Mouse (Mus musculus) G1E (cell line): ENCODE measurements around the gene Dpy19l3.

Source experiments
- CTCF ChIP-seq: IDR thresholded peaks from 2 replicates; pipeline ENCODE4 v1.5.1; 2012; ENCODE audit warnings: low read depth, low read length, inconsistent platforms, mixed read lengths
- GATA1 ChIP-seq: IDR thresholded peaks from 2 replicates; pipeline ENCODE4 v1.6.1; 2012; ENCODE audit warnings: borderline replicate concordance, low read length, inconsistent platforms, mixed read lengths

DNA sequence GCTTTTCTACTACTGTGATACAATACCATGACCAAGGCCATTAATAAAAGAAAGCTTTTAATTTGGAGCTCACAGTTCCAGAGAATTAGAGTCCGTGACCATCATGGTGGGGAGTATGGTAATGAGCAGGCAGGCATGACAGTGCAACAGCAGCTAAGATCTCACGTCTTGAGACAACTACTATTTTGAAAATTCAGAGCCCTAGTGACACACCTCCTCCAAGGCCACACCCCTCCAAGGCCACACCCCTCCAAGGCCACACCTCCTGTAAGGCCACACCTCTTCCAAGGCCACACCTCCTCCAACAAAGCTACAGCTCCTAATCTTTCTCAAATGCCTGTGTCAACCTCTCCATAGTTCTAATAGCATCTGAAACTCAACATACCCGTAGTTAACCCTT, 105.2 kb downstream of the Dpy19l3 start:
- TF ChIP-seq GATA1 (no peak), CTCF (no peak)
